Comparison of ENCODE assay signal across 11 mouse cellular contexts in the genomic region with DNA sequence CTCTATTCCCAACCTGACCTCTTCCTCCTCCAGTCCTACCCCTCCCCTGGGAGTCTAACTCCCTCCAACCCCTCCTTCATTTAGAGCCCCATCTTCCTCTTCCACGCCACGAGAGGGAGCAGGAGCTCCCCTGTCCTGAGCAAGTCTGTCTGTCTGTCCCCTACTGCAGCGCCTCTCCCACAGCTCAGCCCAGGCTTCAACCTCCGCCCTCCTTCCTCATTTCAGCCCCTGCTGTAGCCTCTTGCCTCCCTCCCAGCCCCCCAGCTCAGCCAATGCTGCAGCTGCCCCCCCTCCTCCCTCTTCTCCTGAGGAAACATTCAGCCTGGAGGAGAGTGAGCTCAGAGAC. TPM values are rescaled to one million over a fixed set of nuclear protein-coding genes. Genes with fewer than 3 reads are reported as not detected.
DNase-seq lines count a peak whose midpoint lies in the region; ATAC-seq and TF ChIP-seq lines count a peak whose summit lies in the region.
"Had no signal": no experiment of that assay in that cellular context is flagged by ENCODE, and none has a peak within 500 bp of the region (broad histone marks: within the 10 kb centered on the region; RNA-seq: fewer than 3 reads in every experiment).

No protein-coding gene starts in this region.

- DNase-seq in gastrocnemius, adult 2 months = no peak
- no peak for DNase-seq in gastrocnemius, postnatal 10 days
- DNase-seq in midbrain, embryonic 11.5 days (ENCODE audit: low spot score, missing footprints) = no peak
- no peak for DNase-seq in midbrain, embryonic 10.5 days (ENCODE audit: low spot score)
- DNase-seq in splenic B cell, adult 2 months (ENCODE audit: low read depth, low spot score) = peak; percentile 59
- no peak for DNase-seq in right cerebral cortex, postnatal 10 days (ENCODE audit: low spot score in 2 of 2)
- DNase-seq in cerebellum, adult 11 months = no peak
- DNase-seq: heart, adult 18-20 months; right cerebral cortex, postnatal 14 days had no signal

- H3K27me3 ChIP-seq in midbrain, embryonic 11.5 days (ENCODE audit: control insufficient read depth, insufficient read depth, low read length) = peaks cover 35% of the 10 kb centered on the region
- peaks cover 85% of the 10 kb centered on the region for H3K27me3 ChIP-seq in midbrain, embryonic 10.5 days (ENCODE audit: low read depth, poor library complexity, severe bottlenecking)
- H3K27me3 ChIP-seq in intestine, postnatal 0 days (replicated peaks; ENCODE audit: control insufficient read depth, insufficient read depth, low read length) = no peaks in the 10 kb centered on the region
- no peaks in the 10 kb centered on the region for H3K27me3 ChIP-seq in splenic B cell, adult 2 months (ENCODE audit: control insufficient read depth, insufficient read depth, low read length, poor library complexity, severe bottlenecking)

- H3K4me1 ChIP-seq in midbrain, embryonic 11.5 days (ENCODE audit: control insufficient read depth, insufficient read depth, low read length) = no peaks in the 10 kb centered on the region
- peaks cover 8% of the 10 kb centered on the region; the same call in 1 of the 2 replicates for H3K4me1 ChIP-seq in midbrain, embryonic 10.5 days
- no peaks in the 10 kb centered on the region for H3K4me1 ChIP-seq in intestine, postnatal 0 days (replicated peaks; ENCODE audit: control insufficient read depth, insufficient read depth, low read length)

- H3K27ac ChIP-seq in gastrocnemius, adult 2 months = peak overlapping the region; percentile 86; the same call in 1 of the 2 replicates
- H3K27ac ChIP-seq in midbrain, embryonic 11.5 days (ENCODE audit: low read depth, low read length) = no peak overlapping the region
- no peak overlapping the region for H3K27ac ChIP-seq in midbrain, embryonic 10.5 days (replicated peaks)
- H3K27ac ChIP-seq in intestine, postnatal 0 days (ENCODE audit: low read depth, low read length) = peak overlapping the region; percentile 86

- H3K4me3 ChIP-seq in gastrocnemius, adult 2 months = peak overlapping the region; percentile 72
- H3K4me3 ChIP-seq in midbrain, embryonic 11.5 days (ENCODE audit: low read depth, low read length) = no peak overlapping the region
- H3K4me3 ChIP-seq in midbrain, embryonic 10.5 days = no peak overlapping the region
- H3K4me3 ChIP-seq in intestine, postnatal 0 days (ENCODE audit: low read depth, low read length) = 0 out of 2 replicates have a peak overlapping the region, but pooled peaks have one; percentile 7

- H3K9me3 ChIP-seq in midbrain, embryonic 11.5 days (ENCODE audit: control insufficient read depth, low read length) = no peaks in the 10 kb centered on the region
- no peaks in the 10 kb centered on the region for H3K9me3 ChIP-seq in midbrain, embryonic 10.5 days (replicated peaks)
- no peaks in the 10 kb centered on the region for H3K9me3 ChIP-seq in intestine, postnatal 0 days (ENCODE audit: control insufficient read depth)

- H3K4me2 ChIP-seq in midbrain, embryonic 11.5 days = no peak overlapping the region
- H3K4me2 ChIP-seq in intestine, postnatal 0 days (replicated peaks; ENCODE audit: low read depth) = peak overlapping the region; percentile 73

- TF ChIP-seq CTCF in gastrocnemius, adult 2 months (IDR thresholded peaks at IDR 0.05) = peak; percentile 16; the same call in 1 of the 2 replicates
- TF ChIP-seq CTCF in intestine, postnatal 0 days (IDR thresholded peaks at IDR 0.05; ENCODE audit: low read depth) = peak; percentile 66

- H3K36me3 ChIP-seq in midbrain, embryonic 11.5 days (ENCODE audit: control insufficient read depth, insufficient read depth, low read length) = no peaks in the 10 kb centered on the region
- no peaks in the 10 kb centered on the region for H3K36me3 ChIP-seq in midbrain, embryonic 10.5 days
- no peaks in the 10 kb centered on the region for H3K36me3 ChIP-seq in intestine, postnatal 0 days (ENCODE audit: control insufficient read depth, insufficient read depth)
- H3K36me3 ChIP-seq in splenic B cell, adult 2 months (ENCODE audit: control insufficient read depth, insufficient read depth, low read length, poor library complexity, severe bottlenecking) = no peaks in the 10 kb centered on the region

- H3K9ac ChIP-seq in midbrain, embryonic 11.5 days (ENCODE audit: low read length) = no peak overlapping the region
- 0 out of 2 replicates have a peak overlapping the region, but pooled peaks have one; percentile 5 for H3K9ac ChIP-seq in intestine, postnatal 0 days (ENCODE audit: low read depth, low read length)

- 0 out of 2 replicates have a peak, but pooled peaks have one; percentile 14 for ATAC-seq in midbrain, embryonic 11.5 days (ENCODE audit: low FRiP score)
- ATAC-seq in intestine, postnatal 0 days = peak; percentile 72

- intact Hi-C loops in gastrocnemius, adult 2 months (cut with DNase I) = no loop called here

- 38% methylated on average over 4 of the region's 4 CpGs for WGBS in midbrain, embryonic 11.5 days
- WGBS in midbrain, embryonic 10.5 days = 37% methylated on average over 4 of the region's 4 CpGs
- WGBS in intestine, postnatal 0 days = 7% methylated on average over 4 of the region's 4 CpGs

RNA-seq across cellular contexts. Expression of a gene that starts 0.5 kb away (rescaled TPM):
- 1 to 10 TPM; 2.1 to 2.9 TPM for total RNA-seq in gastrocnemius, adult 2 months (2021)
- total RNA-seq in gastrocnemius, postnatal 10 days (2021) = 1 to 10 TPM; 4.7 to 5.2 TPM
- 0.38 and 0.63 TPM in 2 replicates for polyA plus RNA-seq in midbrain, embryonic 11.5 days (2014; fragmentation: Nextera tagmentation; extraction: Ambion mirVana)
- 0.67 and 0.89 TPM in 2 replicates for polyA plus RNA-seq in midbrain, embryonic 10.5 days (2016; fragmentation: Nextera tagmentation; extraction: Ambion mirVana)
- polyA plus RNA-seq in intestine, postnatal 0 days (2015; fragmentation: Nextera tagmentation; extraction: Ambion mirVana) = 30.5 and 33.5 TPM in 2 replicates

RNA-seq across cellular contexts. Expression of a gene that starts 13.0 kb away (rescaled TPM):
- total RNA-seq in gastrocnemius, adult 2 months (2021) = 1 to 10 TPM in 1 of 2 experiments, not detected in 1; 1.4 TPM
- total RNA-seq in gastrocnemius, postnatal 10 days (2021) = 1 to 10 TPM; 3.1 to 3.7 TPM
- polyA plus RNA-seq in midbrain, embryonic 11.5 days (2014; fragmentation: Nextera tagmentation; extraction: Ambion mirVana) = 0.44 and 0.48 TPM in 2 replicates
- polyA plus RNA-seq in midbrain, embryonic 10.5 days (2016; fragmentation: Nextera tagmentation; extraction: Ambion mirVana) = 0.30 and 0.37 TPM in 2 replicates
- polyA plus RNA-seq in intestine, postnatal 0 days (2015; fragmentation: Nextera tagmentation; extraction: Ambion mirVana) = 2.5 and 3.0 TPM in 2 replicates
- polyA plus RNA-seq: embryonic facial prominence, embryonic 11.5 days had no signal

RNA-seq across cellular contexts. Expression of a gene that starts 23.5 kb away (rescaled TPM):
- not detected for total RNA-seq in gastrocnemius, adult 2 months (2021)
- 1 to 10 TPM in 1 of 2 experiments, under 1 TPM in 1; 0.26 to 1.2 TPM for total RNA-seq in gastrocnemius, postnatal 10 days (2021)
- polyA plus RNA-seq in midbrain, embryonic 11.5 days (2014; fragmentation: Nextera tagmentation; extraction: Ambion mirVana) = 12.9 and 15.3 TPM in 2 replicates
- polyA plus RNA-seq in midbrain, embryonic 10.5 days (2016; fragmentation: Nextera tagmentation; extraction: Ambion mirVana) = 17.7 and 25.4 TPM in 2 replicates
- 2.2 and 2.5 TPM in 2 replicates for polyA plus RNA-seq in intestine, postnatal 0 days (2015; fragmentation: Nextera tagmentation; extraction: Ambion mirVana)

RNA-seq across cellular contexts. Expression of a gene that starts 26.0 kb away (rescaled TPM):
- 1 to 10 TPM; 2.1 to 2.5 TPM for total RNA-seq in gastrocnemius, adult 2 months (2021)
- total RNA-seq in gastrocnemius, postnatal 10 days (2021) = 1 to 10 TPM; 3.9 to 5.8 TPM
- polyA plus RNA-seq in midbrain, embryonic 11.5 days (2014; fragmentation: Nextera tagmentation; extraction: Ambion mirVana) = 1.3 and 1.7 TPM in 2 replicates
- 2.8 and 3.7 TPM in 2 replicates for polyA plus RNA-seq in midbrain, embryonic 10.5 days (2016; fragmentation: Nextera tagmentation; extraction: Ambion mirVana)
- polyA plus RNA-seq in intestine, postnatal 0 days (2015; fragmentation: Nextera tagmentation; extraction: Ambion mirVana) = 5.7 and 6.8 TPM in 2 replicates

RNA-seq across cellular contexts. Expression of a gene that starts 30.5 kb away (rescaled TPM):
- not detected for total RNA-seq in gastrocnemius, adult 2 months (2021)
- total RNA-seq in gastrocnemius, postnatal 10 days (2021) = under 1 TPM; 0.38 to 0.45 TPM
- polyA plus RNA-seq in midbrain, embryonic 11.5 days (2014; fragmentation: Nextera tagmentation; extraction: Ambion mirVana) = 5.4 and 6.5 TPM in 2 replicates
- polyA plus RNA-seq in midbrain, embryonic 10.5 days (2016; fragmentation: Nextera tagmentation; extraction: Ambion mirVana) = 4.6 and 8.1 TPM in 2 replicates
- polyA plus RNA-seq in intestine, postnatal 0 days (2015; fragmentation: Nextera tagmentation; extraction: Ambion mirVana) = 0.60 and 0.72 TPM in 2 replicates

Comparison
In these comparisons a context has a peak if more than half of its experiments do, and no peak if none do; other contexts are left out.
1. H3K27ac ChIP-seq: peak in gastrocnemius, adult 2 months (single experiment) and intestine, postnatal 0 days (single experiment); none in midbrain, embryonic 11.5 days (single experiment) and midbrain, embryonic 10.5 days (single experiment).
2. H3K4me3 ChIP-seq: peak in gastrocnemius, adult 2 months (single experiment) and intestine, postnatal 0 days (single experiment); none in midbrain, embryonic 11.5 days (single experiment) and midbrain, embryonic 10.5 days (single experiment).
3. RNA of a gene that starts 0.5 kb away (polyA plus RNA-seq): 30.5 to 33.5 TPM in intestine, postnatal 0 days; 0.67 to 0.89 TPM in midbrain, embryonic 10.5 days and 0.38 to 0.63 TPM in midbrain, embryonic 11.5 days; every median in the first group is over 10 times any median in the second.